Mouse (Mus musculus) E14TG2a.4 (cell line): Measurements from ENCODE around the gene Gm20388.

Experiments
- H3K27me3 ChIP-seq: 2 replicates; pipeline ENCODE4 v1.6.1; 2014; ENCODE audit warnings: low read length, control low read depth; ENCODE audit not compliant: insufficient read depth
- H3K36me3 ChIP-seq: 2 replicates; pipeline ENCODE4 v1.6.1; 2014; ENCODE audit warnings: low read length, control low read depth; ENCODE audit not compliant: insufficient read depth
- H3K4me1 ChIP-seq: replicated peaks from 2 replicates; pipeline ENCODE4 v1.6.1; 2014; ENCODE audit warnings: low read depth, low read length, control low read depth
- H3K4me3 ChIP-seq: replicated peaks from 2 replicates; pipeline ENCODE4 v1.5.1; 2014; ENCODE audit warnings: mild to moderate bottlenecking, low read length
- H3K9me3 ChIP-seq: 2 replicates; pipeline ENCODE4 v1.6.1; 2014; ENCODE audit warnings: low read length, control low read depth
- CTCF ChIP-seq: conservative IDR thresholded peaks from 2 replicates; pipeline ENCODE4 v1.5.1; 2014; ENCODE audit warnings: low read length
- NANOG ChIP-seq: IDR thresholded peaks from 2 replicates; pipeline ENCODE4 v1.6.1; 2014; ENCODE audit warnings: borderline replicate concordance, low read length, mixed read lengths
- POU5F1 ChIP-seq: IDR thresholded peaks from 2 replicates; pipeline ENCODE4 v1.6.1; 2014; ENCODE audit warnings: low read length, borderline replicate concordance

Gm20388 gene

GRCm38 (mm10) chr8:121227756-121228155 is 1317.1 kb downstream of the Gm20388 start:
- H3K27me3 ChIP-seq = peaks cover 39% of the 10 kb centered on the region
- TF ChIP-seq CTCF = no peak
- TF ChIP-seq POU5F1 = no peak
- TF ChIP-seq NANOG = no peak
- H3K9me3 ChIP-seq = no peaks in the 10 kb centered on the region
- no peaks in the 10 kb centered on the region for H3K36me3 ChIP-seq
- peaks cover 35% of the 10 kb centered on the region for H3K4me1 ChIP-seq
- H3K4me3 ChIP-seq = no peak overlapping the region

GRCm38 (mm10) chr8:121228892-121229291 is 1318.3 kb downstream of the Gm20388 start:
- H3K4me1 ChIP-seq = peaks cover 27% of the 10 kb centered on the region
- no peaks in the 10 kb centered on the region for H3K9me3 ChIP-seq
- TF ChIP-seq POU5F1 = no peak
- peak; percentile 81 for TF ChIP-seq CTCF
- H3K27me3 ChIP-seq = peaks cover 29% of the 10 kb centered on the region
- H3K4me3 ChIP-seq = no peak overlapping the region
- H3K36me3 ChIP-seq = no peaks in the 10 kb centered on the region

GRCm38 (mm10) chr8:121229550-121229949 is 1318.9 kb downstream of the Gm20388 start:
- H3K9me3 ChIP-seq = no peaks in the 10 kb centered on the region
- peaks cover 29% of the 10 kb centered on the region for H3K27me3 ChIP-seq
- 0 out of 2 replicates have a peak overlapping the region, but pooled peaks have one; percentile 17 for H3K4me3 ChIP-seq
- peaks cover 27% of the 10 kb centered on the region for H3K4me1 ChIP-seq
- TF ChIP-seq CTCF = no peak
- no peaks in the 10 kb centered on the region for H3K36me3 ChIP-seq

GRCm38 (mm10) chr8:121233196-121233595 is 1322.6 kb downstream of the Gm20388 start:
- H3K27me3 ChIP-seq = peaks cover 7% of the 10 kb centered on the region
- no peaks in the 10 kb centered on the region for H3K9me3 ChIP-seq
- H3K4me3 ChIP-seq = no peak overlapping the region
- no peaks in the 10 kb centered on the region for H3K36me3 ChIP-seq
- peaks cover 23% of the 10 kb centered on the region for H3K4me1 ChIP-seq
- no peak for TF ChIP-seq NANOG
- no peak for TF ChIP-seq POU5F1
- no peak for TF ChIP-seq CTCF

- H3K27me3 ChIP-seq = peaks cover 4% of the 10 kb centered on the region
- H3K36me3 ChIP-seq = no peaks in the 10 kb centered on the region
- TF ChIP-seq NANOG = no peak
- peak; percentile 98 for TF ChIP-seq CTCF
- no peak overlapping the region for H3K4me3 ChIP-seq
- H3K4me1 ChIP-seq = peaks cover 8% of the 10 kb centered on the region; the same call in 1 of the 2 replicates
- no peaks in the 10 kb centered on the region for H3K9me3 ChIP-seq
Observed at GRCm38 (mm10) chr8:121234915-121235314, 1324.3 kb downstream of the Gm20388 start.

- Histone ChIP-seq H3K9me3 (no peaks in the 10 kb centered on the region), H3K27me3 (peaks cover 21% of the 10 kb centered on the region), H3K36me3 (no peaks in the 10 kb centered on the region), H3K4me1 (0 out of 2 replicates have a peak, but pooled peaks cover 6% of the 10 kb centered on the region), H3K4me3 (no peak overlapping the region)
- TF ChIP-seq CTCF (no peak), POU5F1 (no peak), NANOG (no peak)
Observed at GRCm38 (mm10) chr8:121239640-121240039, 1329.0 kb downstream of the Gm20388 start.

- Histone ChIP-seq H3K4me1 (0 out of 2 replicates have a peak, but pooled peaks cover 4% of the 10 kb centered on the region), H3K4me3 (no peak overlapping the region), H3K36me3 (no peaks in the 10 kb centered on the region), H3K9me3 (no peaks in the 10 kb centered on the region), H3K27me3 (peaks cover 17% of the 10 kb centered on the region)
- TF ChIP-seq CTCF (no peak), NANOG (no peak), POU5F1 (no peak)
Observed at GRCm38 (mm10) chr8:121241761-121242552, 1331.3 kb downstream of the Gm20388 start.

GRCm38 (mm10) chr8:121242671-121243070 is 1332.0 kb downstream of the Gm20388 start:
- no peak for TF ChIP-seq POU5F1
- no peak for TF ChIP-seq CTCF
- no peak for TF ChIP-seq NANOG
- Histone ChIP-seq H3K9me3 (no peaks in the 10 kb centered on the region), H3K27me3 (peaks cover 17% of the 10 kb centered on the region), H3K4me1 (no peaks in the 10 kb centered on the region), H3K4me3 (no peak overlapping the region), H3K36me3 (no peaks in the 10 kb centered on the region)

GRCm38 (mm10) chr8:121248823-121249222 is 1338.2 kb downstream of the Gm20388 start:
- no peaks in the 10 kb centered on the region for H3K36me3 ChIP-seq
- no peak for TF ChIP-seq NANOG
- TF ChIP-seq CTCF = no peak
- no peak for TF ChIP-seq POU5F1

More at GRCm38 (mm10) chr8:121248823-121249222, 1338.2 kb downstream of the Gm20388 start:
- Histone ChIP-seq H3K9me3 (no peaks in the 10 kb centered on the region), H3K4me3 (no peak overlapping the region), H3K27me3 (peaks cover 19% of the 10 kb centered on the region), H3K4me1 (peaks cover 8% of the 10 kb centered on the region)
